Mouse (Mus musculus) midbrain, embryonic 13.5 days (tissue): ENCODE data around the gene Fam43a. TPM values are rescaled to one million over a fixed set of nuclear protein-coding genes. Genes with fewer than 3 reads are reported as not detected.

Experiments
- ATAC-seq: fragments of 200-750 bp; cut with Nextera tagmentation; 2 replicates; pipeline ENCODE4 v1.8.0; 2017; ENCODE audit warnings: mild to moderate bottlenecking, moderate TSS enrichment, moderate library complexity
- H3K27ac ChIP-seq: fragments of 300-500 bp; sonication (generic); 2 replicates; pipeline ENCODE4 v1.5.1; 2015; ENCODE audit warnings: inconsistent platforms, mild to moderate bottlenecking, moderate library complexity
- H3K27me3 ChIP-seq: fragments of 300-500 bp; sonication (generic); 2 replicates; pipeline ENCODE4 v1.6.1; 2015; ENCODE audit warnings: mild to moderate bottlenecking, inconsistent platforms
- H3K36me3 ChIP-seq: fragments of 300-500 bp; sonication (generic); 2 replicates; pipeline ENCODE4 v1.6.1; 2015; ENCODE audit warnings: mild to moderate bottlenecking, inconsistent platforms
- H3K4me1 ChIP-seq: fragments of 300-500 bp; sonication (generic); replicated peaks from 2 replicates; pipeline ENCODE4 v1.6.1; 2015; ENCODE audit warnings: inconsistent platforms
- H3K4me2 ChIP-seq: fragments of 300-500 bp; sonication (generic); replicated peaks from 2 replicates; pipeline ENCODE4 v1.6.1; 2015; ENCODE audit warnings: moderate library complexity, mild to moderate bottlenecking, inconsistent platforms
- H3K4me3 ChIP-seq: fragments of 300-500 bp; sonication (generic); replicated peaks from 2 replicates; pipeline ENCODE4 v1.5.1; 2015; ENCODE audit warnings: mild to moderate bottlenecking, inconsistent platforms
- H3K9ac ChIP-seq: fragments of 300-500 bp; sonication (generic); replicated peaks from 2 replicates; pipeline ENCODE4 v1.6.1; 2015; ENCODE audit warnings: mild to moderate bottlenecking, inconsistent platforms
- H3K9me3 ChIP-seq: fragments of 300-500 bp; sonication (generic); 2 replicates; pipeline ENCODE4 v1.6.1; 2016; ENCODE audit warnings: mild to moderate bottlenecking, inconsistent platforms
- WGBS: fragments of 180-500 bp; shearing (Covaris S2); methylation state at CpG from one replicate; pipeline ENCODE4 v1.1.7; 2015; 5-methylcytosine and 5-hydroxymethylcytosine counted together
- polyA plus RNA-seq: library from polyadenylated mRNA; unstranded; fragments of >200 nt; fragmentation: Nextera tagmentation; extraction: Ambion mirVana; gene quantifications from 2 replicates; pipeline ENCODE4 v1.2.1, GENCODE M21; 2015

Fam43a gene
- polyA plus RNA-seq, 1 experiment from 2014 or later: 11.5 TPM

DNA sequence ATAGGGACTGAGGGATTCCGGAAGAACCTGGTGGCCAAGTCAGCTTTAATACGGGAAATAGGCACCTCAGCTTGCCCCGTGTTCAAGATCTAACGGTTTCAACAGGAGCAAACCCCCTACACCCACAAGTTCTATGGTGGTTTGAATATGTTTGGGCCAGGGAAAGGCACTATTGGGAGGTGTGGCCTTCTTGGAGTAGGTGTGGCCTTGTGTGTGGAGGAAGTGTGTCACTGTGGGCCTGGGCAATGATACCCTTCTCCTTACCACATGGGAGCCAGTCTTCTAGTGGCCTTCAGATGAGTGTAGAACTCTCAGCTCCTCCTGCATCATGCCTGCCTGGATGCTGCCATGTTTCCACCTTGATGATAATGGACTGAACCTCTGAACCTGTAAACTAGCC lies 45.5 kb downstream of the Fam43a start:
- Histone ChIP-seq H3K9me3 (peaks cover 6% of the 10 kb centered on the region), H3K27ac (no peak overlapping the region), H3K9ac (no peak overlapping the region), H3K36me3 (no peaks in the 10 kb centered on the region), H3K4me3 (no peak overlapping the region), H3K27me3 (no peaks in the 10 kb centered on the region), H3K4me1 (peaks cover 6% of the 10 kb centered on the region), H3K4me2 (no peak overlapping the region)
- ATAC-seq: no peak
- 98% methylated on average over 4 of the region's 4 CpGs for WGBS

GRCm38 (mm10) chr16:30645841-30646558 lies 46.5 kb downstream of the Fam43a start:
- peaks cover 6% of the 10 kb centered on the region for H3K4me1 ChIP-seq
- H3K9me3 ChIP-seq: peaks cover 6% of the 10 kb centered on the region
- whole genome bisulfite sequencing: 27% methylated on average over 9 of the region's 9 CpGs
- no peaks in the 10 kb centered on the region for H3K36me3 ChIP-seq
- H3K9ac ChIP-seq: no peak overlapping the region
- ATAC-seq: no peak
- H3K4me2 ChIP-seq: no peak overlapping the region
- H3K27me3 ChIP-seq: no peaks in the 10 kb centered on the region
- H3K4me3 ChIP-seq: no peak overlapping the region
- H3K27ac ChIP-seq: no peak overlapping the region

- Histone ChIP-seq H3K27me3 (no peaks in the 10 kb centered on the region), H3K9me3 (peaks cover 6% of the 10 kb centered on the region), H3K36me3 (no peaks in the 10 kb centered on the region), H3K4me2 (no peak overlapping the region), H3K4me3 (no peak overlapping the region), H3K27ac (no peak overlapping the region), H3K9ac (no peak overlapping the region), H3K4me1 (peaks cover 6% of the 10 kb centered on the region)
- no peak for ATAC-seq
- 82% methylated on average over 3 of the region's 3 CpGs for WGBS
Observed at GRCm38 (mm10) chr16:30646856-30647255, 47.3 kb downstream of the Fam43a start.

GRCm38 (mm10) chr16:30651292-30651691 lies 51.8 kb downstream of the Fam43a start:
- ATAC-seq: no peak
- Histone ChIP-seq H3K27me3 (no peaks in the 10 kb centered on the region), H3K9ac (no peak overlapping the region), H3K27ac (no peak overlapping the region), H3K4me3 (no peak overlapping the region), H3K4me2 (no peak overlapping the region), H3K36me3 (no peaks in the 10 kb centered on the region), H3K9me3 (0 out of 2 replicates have a peak, but pooled peaks cover 3% of the 10 kb centered on the region), H3K4me1 (peaks cover 2% of the 10 kb centered on the region)
- WGBS: 92% methylated on average over 1 of the region's 1 CpGs

Other genes with a start within 250 kb of the Fam43a start
- 6.8 and 7.0 TPM in 2 replicates for gene Atp13a3, start 193.7 kb upstream of the Fam43a start, polyA plus RNA-seq
- 70.9 and 73.1 TPM in 2 replicates for gene Tmem44, start 48.9 kb upstream of the Fam43a start, polyA plus RNA-seq
- 59.1 and 64.7 TPM in 2 replicates for gene Lsg1, start 12.1 kb upstream of the Fam43a start, polyA plus RNA-seq